Comparison of ENCODE assay signal across 16 mouse cellular contexts in the genomic region with DNA sequence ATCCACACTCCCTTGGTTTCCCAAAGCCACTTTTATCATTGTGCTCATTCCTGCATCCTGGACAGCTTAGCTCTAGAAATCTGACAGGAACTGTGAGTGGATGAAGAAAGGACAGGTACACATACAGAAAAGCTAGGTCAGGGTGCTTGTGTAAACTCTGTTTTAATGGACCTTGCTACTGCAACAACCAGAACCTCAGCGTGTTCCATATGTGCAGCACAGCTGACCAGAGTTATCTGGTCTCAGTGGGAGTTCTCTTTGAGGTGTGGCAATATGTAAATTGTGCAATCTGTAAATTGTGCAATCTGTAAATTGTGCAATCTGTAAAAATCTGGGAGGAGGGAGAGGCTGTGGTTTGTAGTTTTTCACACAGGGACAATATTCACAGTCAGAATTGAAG.
"Had no signal": no experiment of that assay in that cellular context is flagged by ENCODE, and none has a peak within 500 bp of the region (broad histone marks: within the 10 kb centered on the region; RNA-seq: fewer than 3 reads in every experiment).

No protein-coding gene starts in this region.

- H3K9ac ChIP-seq: midbrain, embryonic 13.5 days had no signal

- H3K4me1 ChIP-seq: megakaryocyte, embryonic 14.5 days; midbrain, embryonic 10.5 days; midbrain, embryonic 13.5 days had no signal

- H3K4me2 ChIP-seq: midbrain, embryonic 13.5 days had no signal

- DNase-seq: kidney, adult 2 months; kidney, postnatal 25 days; layer of hippocampus, adult 9-11 months; lung, adult 2 months; lung, postnatal 14 days; lung, postnatal 4 days; thymus, adult 2 months; thymus, postnatal 14 days; thymus, postnatal 4 days had no signal

- ATAC-seq: intestine, postnatal 0 days; midbrain, embryonic 13.5 days had no signal

- H3K9me3 ChIP-seq: megakaryocyte, embryonic 14.5 days; midbrain, embryonic 10.5 days; midbrain, embryonic 13.5 days had no signal

- H3K36me3 ChIP-seq: midbrain, embryonic 10.5 days; midbrain, embryonic 13.5 days had no signal

- H3K27ac ChIP-seq: kidney, postnatal 0 days; layer of hippocampus, adult 2 months; midbrain, embryonic 10.5 days; midbrain, embryonic 13.5 days; stomach, postnatal 0 days had no signal

- H3K4me3 ChIP-seq: layer of hippocampus, adult 2 months; megakaryocyte, embryonic 14.5 days; midbrain, embryonic 10.5 days; midbrain, embryonic 13.5 days had no signal

- H3K27me3 ChIP-seq: megakaryocyte, embryonic 14.5 days; midbrain, embryonic 13.5 days had no signal
